Mouse (Mus musculus): ENCODE measurements around the gene Mei4. TPM values are rescaled to one million over a fixed set of nuclear protein-coding genes. Genes with fewer than 3 reads are reported as not detected.

The Mei4 gene
- polyA plus RNA-seq (2015; fragmentation: Nextera tagmentation; extraction: Ambion mirVana): 0.61 and 0.85 TPM in 2 replicates

DNA sequence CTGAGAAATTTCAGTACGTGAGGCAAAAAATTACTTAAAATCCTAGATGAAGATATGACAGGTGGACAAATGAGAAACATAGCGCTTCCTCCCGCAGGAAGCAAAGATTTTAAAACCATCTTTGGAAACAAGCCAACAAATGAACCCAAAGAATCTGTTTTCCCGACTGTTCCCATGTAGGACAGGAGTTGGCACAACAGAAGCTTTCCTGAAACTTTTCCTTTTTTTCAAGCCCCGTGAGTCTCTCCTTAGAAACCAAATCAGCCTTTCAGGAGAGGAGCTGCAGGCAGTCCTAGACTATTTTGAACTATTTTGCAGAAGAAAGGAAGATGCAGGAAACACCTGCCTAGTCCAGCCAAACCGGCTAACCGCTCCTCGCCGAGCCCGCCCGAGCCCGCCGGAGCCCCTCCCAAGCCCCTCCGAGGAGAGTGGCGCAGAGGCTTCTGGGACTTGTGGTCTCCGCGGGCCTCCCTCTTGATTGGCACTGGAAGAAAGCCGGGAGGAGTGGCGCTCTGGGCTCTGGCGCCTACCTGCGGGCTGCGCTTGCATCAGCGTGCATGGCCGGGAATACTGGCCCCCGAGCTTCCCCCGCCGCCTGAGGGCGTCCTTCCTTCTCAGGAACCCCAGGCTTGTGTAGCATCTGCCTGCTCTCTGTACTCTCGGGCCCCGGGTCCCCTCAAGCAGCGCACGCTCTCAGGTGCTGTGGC is at the start of gene Mei4:
Gene Mei4, plus strand, starts transcription at position 490 of the 707 bp plus-strand sequence.
- no peaks in the 10 kb centered on the region for H3K9me3 ChIP-seq
- H3K27me3 ChIP-seq: peaks cover 11% of the 10 kb centered on the region
- H3K4me2 ChIP-seq: peak within 1 kb of the TSS; percentile 77
- H3K36me3 ChIP-seq: no peaks in the 10 kb centered on the region
- ATAC-seq (ENCODE audit: low FRiP score): peak; percentile 99
- H3K4me3 ChIP-seq: peak within 1 kb of the TSS; percentile 58
- WGBS: 5% methylated on average over 32 of the region's 32 CpGs
- H3K4me1 ChIP-seq (replicated peaks): no peaks in the 10 kb centered on the region
- peak within 1 kb of the TSS; percentile 70 for H3K9ac ChIP-seq
- H3K27ac ChIP-seq: no peak within 1 kb of the TSS

DNA sequence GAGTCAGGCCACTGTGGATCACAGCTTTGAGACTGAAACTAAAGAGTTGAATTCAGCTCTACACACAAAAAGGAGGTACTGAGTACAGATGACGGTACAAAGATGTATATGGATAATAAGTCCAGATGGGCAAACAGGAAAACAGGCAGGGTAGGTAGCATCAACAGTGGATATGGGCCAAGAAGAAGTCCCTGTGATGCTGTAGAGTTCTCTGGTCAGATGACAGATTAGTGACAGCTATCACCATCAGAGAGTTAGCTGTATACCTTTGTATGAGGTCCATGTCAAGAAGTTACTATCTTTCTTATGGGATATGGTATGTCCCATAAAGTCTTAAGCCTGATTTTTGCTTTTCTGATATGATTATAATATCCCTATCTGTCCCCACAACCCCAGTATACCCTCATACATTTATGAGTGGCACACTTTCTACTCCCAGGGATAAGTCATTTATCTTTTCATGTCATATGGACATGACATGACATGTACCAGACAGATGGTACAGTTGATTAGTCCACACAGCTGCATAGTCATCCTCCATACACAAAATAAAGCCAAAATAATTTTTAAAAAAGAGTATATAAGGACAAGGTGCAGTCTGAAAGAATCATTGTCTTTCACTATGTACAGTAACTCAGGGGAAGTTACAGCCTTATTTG is 43.6 kb upstream of the Mei4 start:
- H3K9ac ChIP-seq: no peak overlapping the region
- no peak for ATAC-seq (ENCODE audit: low FRiP score)
- no peaks in the 10 kb centered on the region for H3K27me3 ChIP-seq
- no peak overlapping the region for H3K27ac ChIP-seq
- no peak overlapping the region for H3K4me3 ChIP-seq
- 94% methylated on average over 1 of the region's 1 CpGs for WGBS
- no peaks in the 10 kb centered on the region for H3K36me3 ChIP-seq
- no peaks in the 10 kb centered on the region for H3K4me1 ChIP-seq (replicated peaks)
- H3K9me3 ChIP-seq: no peaks in the 10 kb centered on the region
- H3K4me2 ChIP-seq: no peak overlapping the region

DNA sequence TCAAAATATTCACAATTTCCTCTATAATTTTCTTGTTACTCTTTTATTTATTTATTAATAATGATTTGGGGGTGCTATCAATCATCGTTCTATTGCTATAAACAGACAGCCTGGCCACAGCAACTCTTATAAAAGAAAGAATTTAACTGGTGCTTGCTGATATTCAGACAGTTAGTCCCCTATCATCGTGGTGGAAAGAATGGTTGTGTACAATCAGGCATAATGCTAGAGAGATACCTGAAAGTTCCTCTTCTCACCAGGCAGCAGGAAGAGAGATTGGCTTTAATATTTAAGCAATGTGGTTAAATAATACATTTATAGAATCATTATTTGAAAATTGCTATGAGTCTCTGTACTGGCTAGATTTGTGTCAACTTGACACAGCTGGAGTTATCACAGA is 35.9 kb upstream of the Mei4 start:
- H3K4me1 ChIP-seq (replicated peaks): no peaks in the 10 kb centered on the region
- H3K9me3 ChIP-seq: no peaks in the 10 kb centered on the region
- no peak for ATAC-seq (ENCODE audit: low FRiP score)
- WGBS: 86% methylated on average over 2 of the region's 2 CpGs
- no peak overlapping the region for H3K4me3 ChIP-seq
- no peak overlapping the region for H3K27ac ChIP-seq
- H3K36me3 ChIP-seq: no peaks in the 10 kb centered on the region
- no peak overlapping the region for H3K9ac ChIP-seq
- H3K4me2 ChIP-seq: no peak overlapping the region
- H3K27me3 ChIP-seq: no peaks in the 10 kb centered on the region

DNA sequence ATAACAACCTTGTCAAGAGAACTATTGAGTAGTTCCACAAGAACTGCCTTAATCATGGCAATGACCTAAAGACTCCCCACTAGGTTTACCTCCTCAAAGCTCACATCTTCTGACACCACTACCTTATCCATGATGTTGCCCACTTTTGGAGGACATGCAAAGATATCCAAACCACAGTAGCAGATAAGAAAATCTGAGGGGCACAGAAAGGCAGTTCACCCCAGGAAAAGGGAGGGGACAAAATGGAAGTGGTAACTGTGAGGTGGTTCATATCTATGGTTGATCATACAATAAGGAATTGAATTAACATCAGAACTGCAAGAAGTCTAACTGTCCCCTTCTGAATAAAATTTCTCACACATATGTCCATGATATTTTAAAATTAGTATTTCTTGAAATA is 29.4 kb upstream of the Mei4 start:
- Histone ChIP-seq H3K9ac (no peak overlapping the region), H3K27me3 (no peaks in the 10 kb centered on the region), H3K4me1 (replicated peaks) (no peaks in the 10 kb centered on the region), H3K36me3 (no peaks in the 10 kb centered on the region), H3K9me3 (no peaks in the 10 kb centered on the region), H3K4me2 (no peak overlapping the region), H3K4me3 (no peak overlapping the region), H3K27ac (no peak overlapping the region)
- no peak for ATAC-seq (ENCODE audit: low FRiP score)

DNA sequence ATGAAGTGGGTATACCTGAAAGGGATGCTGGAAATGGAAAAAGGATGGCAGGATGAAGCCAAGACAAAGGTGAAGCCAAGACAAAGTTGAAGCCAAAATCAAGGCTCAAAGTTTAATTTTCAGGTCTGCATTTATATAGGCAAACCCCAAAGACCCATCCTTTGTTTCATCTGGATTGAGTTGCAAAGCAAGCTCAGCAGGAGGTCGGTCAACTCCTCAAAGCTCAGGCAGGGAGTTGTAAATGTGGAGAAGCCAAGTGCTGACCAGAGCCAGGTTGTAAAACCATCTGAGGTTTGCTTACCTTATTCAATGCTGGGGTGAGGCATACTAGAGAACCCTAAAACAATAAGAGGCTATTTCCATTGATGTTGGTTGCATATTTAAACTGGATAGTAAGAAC is 4.6 kb upstream of the Mei4 start:
- H3K36me3 ChIP-seq: no peaks in the 10 kb centered on the region
- H3K9me3 ChIP-seq: no peaks in the 10 kb centered on the region
- H3K4me2 ChIP-seq: no peak overlapping the region
- peaks cover 11% of the 10 kb centered on the region for H3K27me3 ChIP-seq
- WGBS: 11% methylated on average over 1 of the region's 1 CpGs
- H3K27ac ChIP-seq: no peak overlapping the region
- no peak overlapping the region for H3K4me3 ChIP-seq
- H3K4me1 ChIP-seq (replicated peaks): no peaks in the 10 kb centered on the region
- H3K9ac ChIP-seq: no peak overlapping the region
- no peak for ATAC-seq (ENCODE audit: low FRiP score)

DNA sequence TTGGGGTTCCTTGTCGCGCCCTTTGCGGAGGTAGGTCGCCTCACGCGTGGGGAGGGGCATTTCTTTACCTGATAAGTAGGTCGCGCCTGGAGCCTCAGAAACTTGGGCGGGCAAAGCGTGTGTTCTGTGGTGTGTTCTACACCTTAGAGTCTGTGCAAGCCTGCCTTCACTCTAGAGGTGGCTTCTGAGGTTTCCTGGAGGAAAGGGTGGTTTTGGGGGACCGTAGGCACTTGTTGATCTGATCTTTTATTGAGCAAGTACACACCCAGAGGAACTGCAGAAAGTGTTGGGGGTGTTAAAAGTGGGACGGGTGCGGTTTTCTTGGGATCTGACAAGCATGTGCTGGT is 391 bp downstream of the Mei4 start:
- 29% methylated on average over 13 of the region's 13 CpGs for WGBS
- no peaks in the 10 kb centered on the region for H3K36me3 ChIP-seq

DNA sequence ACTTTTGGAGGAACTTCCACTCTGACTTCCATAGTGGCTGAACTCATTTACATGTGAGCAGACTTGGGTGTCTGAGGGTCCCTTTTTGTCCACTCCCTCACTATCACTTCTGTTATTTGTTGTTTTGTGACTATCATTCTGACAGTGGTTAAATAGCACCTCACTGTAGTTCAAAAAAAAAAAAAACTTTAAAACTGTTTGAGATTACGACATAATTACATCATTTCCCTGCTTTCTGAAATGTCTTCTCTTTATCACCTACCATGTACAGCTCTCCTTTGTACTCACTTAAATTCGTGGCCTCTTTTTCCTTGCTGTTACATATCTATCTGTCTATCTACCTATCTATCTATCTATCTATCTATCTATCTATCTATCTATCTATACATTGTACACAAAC is 2.6 kb downstream of the Mei4 start:
- no peak for ATAC-seq (ENCODE audit: low FRiP score)
- H3K9ac ChIP-seq: no peak overlapping the region
- H3K27ac ChIP-seq: no peak overlapping the region
- no peaks in the 10 kb centered on the region for H3K4me1 ChIP-seq (replicated peaks)
- no peak overlapping the region for H3K4me3 ChIP-seq
- no peak overlapping the region for H3K4me2 ChIP-seq
- no peaks in the 10 kb centered on the region for H3K36me3 ChIP-seq
- no peaks in the 10 kb centered on the region for H3K9me3 ChIP-seq
- 87% methylated on average over 2 of the region's 2 CpGs for WGBS
- H3K27me3 ChIP-seq: peaks cover 11% of the 10 kb centered on the region

More for the DNA sequence above, 391 bp downstream of the Mei4 start:
- Histone ChIP-seq H3K4me2 (peak overlapping the region; percentile 77), H3K9me3 (no peaks in the 10 kb centered on the region), H3K9ac (peak overlapping the region; percentile 70), H3K4me3 (peak overlapping the region; percentile 58), H3K27ac (no peak overlapping the region), H3K27me3 (peaks cover 11% of the 10 kb centered on the region), H3K4me1 (replicated peaks) (no peaks in the 10 kb centered on the region)
- ATAC-seq (ENCODE audit: low FRiP score): no peak

DNA sequence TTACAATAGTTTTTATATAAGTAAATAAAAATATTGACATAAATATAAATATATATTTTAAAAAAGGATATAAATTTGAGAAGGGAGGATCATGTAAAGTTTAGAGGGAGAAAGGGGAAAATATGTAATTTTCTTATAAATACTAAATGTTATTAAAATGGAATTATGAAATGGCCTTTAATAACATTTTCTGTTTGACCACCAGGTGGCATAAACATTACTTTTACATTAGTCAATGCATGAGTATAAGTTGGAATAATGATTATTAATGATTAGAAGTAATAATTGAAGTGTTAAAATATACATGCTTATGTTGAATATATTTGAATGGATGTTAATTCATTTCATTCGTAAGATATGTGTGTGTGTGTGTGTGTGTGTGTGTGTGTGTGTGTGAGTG is 58.0 kb downstream of the Mei4 start:
- Histone ChIP-seq H3K27ac (no peak overlapping the region), H3K4me3 (no peak overlapping the region), H3K27me3 (no peaks in the 10 kb centered on the region), H3K4me2 (no peak overlapping the region), H3K9ac (no peak overlapping the region), H3K36me3 (no peaks in the 10 kb centered on the region), H3K9me3 (no peaks in the 10 kb centered on the region), H3K4me1 (replicated peaks) (no peaks in the 10 kb centered on the region)
- 86% methylated on average over 1 of the region's 1 CpGs for WGBS
- no peak for ATAC-seq (ENCODE audit: low FRiP score)

DNA sequence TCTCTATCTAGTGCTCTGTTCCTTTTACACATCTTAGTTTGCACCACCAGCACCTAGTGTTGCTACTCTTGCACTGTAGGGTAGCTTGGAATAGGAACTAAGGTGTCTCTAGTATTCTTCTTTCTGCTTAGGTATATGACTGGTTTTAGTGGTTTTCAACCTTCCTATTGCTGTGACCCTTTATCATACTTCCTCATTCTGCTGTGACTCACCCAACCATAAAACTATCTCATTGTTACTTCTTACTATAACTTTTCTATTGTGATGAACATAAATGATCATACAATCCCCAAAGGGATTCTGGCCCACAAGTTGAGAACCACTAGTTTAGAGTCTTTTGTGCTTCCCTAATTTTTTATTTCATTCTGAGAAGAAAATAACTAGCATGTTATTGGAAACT is 61.3 kb downstream of the Mei4 start:
- H3K9ac ChIP-seq: no peak overlapping the region
- no peaks in the 10 kb centered on the region for H3K4me1 ChIP-seq (replicated peaks)
- H3K4me2 ChIP-seq: no peak overlapping the region
- no peak overlapping the region for H3K27ac ChIP-seq
- no peaks in the 10 kb centered on the region for H3K27me3 ChIP-seq
- no peak for ATAC-seq (ENCODE audit: low FRiP score)
- H3K9me3 ChIP-seq: no peaks in the 10 kb centered on the region
- no peaks in the 10 kb centered on the region for H3K36me3 ChIP-seq
- H3K4me3 ChIP-seq: no peak overlapping the region

DNA sequence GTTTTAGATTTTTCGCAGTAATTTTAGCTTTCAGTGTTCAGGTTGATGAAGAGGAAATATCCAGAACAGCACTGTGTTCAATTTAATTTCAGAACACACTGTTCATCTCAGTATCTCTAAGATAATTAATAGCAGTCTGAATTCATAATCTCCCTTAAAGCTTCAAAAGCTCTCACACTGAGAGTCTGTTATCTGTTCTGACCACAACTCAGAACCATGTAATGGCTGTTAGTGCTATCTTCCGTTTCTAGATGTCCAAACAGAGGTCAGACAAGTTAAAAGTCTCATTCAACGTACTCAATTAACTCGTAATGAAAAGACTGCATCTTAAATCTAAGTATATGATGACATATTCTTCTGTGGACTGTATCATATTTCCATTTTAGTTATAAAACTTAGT is 77.1 kb downstream of the Mei4 start:
- Histone ChIP-seq H3K4me1 (replicated peaks) (no peaks in the 10 kb centered on the region), H3K9ac (no peak overlapping the region), H3K4me2 (no peak overlapping the region), H3K4me3 (no peak overlapping the region), H3K36me3 (no peaks in the 10 kb centered on the region), H3K27ac (no peak overlapping the region), H3K9me3 (no peaks in the 10 kb centered on the region), H3K27me3 (no peaks in the 10 kb centered on the region)
- WGBS: 92% methylated on average over 4 of the region's 4 CpGs
- ATAC-seq (ENCODE audit: low FRiP score): no peak

DNA sequence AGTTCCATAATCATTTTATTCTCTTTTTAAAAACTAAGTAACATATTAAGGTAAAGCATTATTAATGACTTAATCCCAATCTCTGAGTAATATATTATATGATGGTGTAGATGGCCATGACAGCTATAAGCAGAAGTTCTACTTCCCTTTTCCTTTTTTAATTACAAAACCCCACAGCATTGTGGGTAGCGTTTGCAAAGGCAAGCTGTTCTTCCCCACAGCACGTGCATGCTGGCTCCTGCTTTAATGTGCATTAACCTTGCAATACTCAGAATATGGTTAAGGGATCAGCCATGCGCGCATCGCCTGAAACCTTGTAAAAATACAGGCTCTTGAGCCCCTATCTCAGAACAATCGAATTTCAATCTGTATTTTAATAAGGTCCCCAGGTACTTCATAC is 82.2 kb downstream of the Mei4 start:
- Histone ChIP-seq H3K4me3 (no peak overlapping the region), H3K9ac (no peak overlapping the region), H3K4me2 (no peak overlapping the region), H3K36me3 (no peaks in the 10 kb centered on the region), H3K27me3 (no peaks in the 10 kb centered on the region), H3K27ac (no peak overlapping the region), H3K4me1 (replicated peaks) (no peaks in the 10 kb centered on the region), H3K9me3 (no peaks in the 10 kb centered on the region)
- 77% methylated on average over 6 of the region's 6 CpGs for WGBS
- ATAC-seq (ENCODE audit: low FRiP score): no peak

DNA sequence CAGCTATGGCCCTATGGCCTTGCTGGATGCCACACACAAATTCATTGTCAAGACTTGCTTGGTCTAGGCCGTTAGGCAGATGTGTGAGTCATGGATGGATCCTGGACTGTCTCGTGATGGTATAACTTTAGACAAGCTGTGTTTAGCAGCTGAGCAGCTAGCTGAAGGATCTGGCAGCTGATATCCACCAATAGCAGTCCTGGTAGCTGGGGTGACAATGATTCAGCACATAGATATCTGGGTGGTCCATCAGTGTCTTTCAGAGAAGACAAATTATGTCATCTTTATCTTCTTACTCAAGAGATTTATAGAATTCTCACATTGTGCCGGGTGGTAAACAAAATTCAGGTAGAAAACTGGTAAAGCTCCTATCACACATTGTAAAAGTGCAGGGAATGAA is 93.4 kb downstream of the Mei4 start:
- no peaks in the 10 kb centered on the region for H3K4me1 ChIP-seq (replicated peaks)

DNA sequence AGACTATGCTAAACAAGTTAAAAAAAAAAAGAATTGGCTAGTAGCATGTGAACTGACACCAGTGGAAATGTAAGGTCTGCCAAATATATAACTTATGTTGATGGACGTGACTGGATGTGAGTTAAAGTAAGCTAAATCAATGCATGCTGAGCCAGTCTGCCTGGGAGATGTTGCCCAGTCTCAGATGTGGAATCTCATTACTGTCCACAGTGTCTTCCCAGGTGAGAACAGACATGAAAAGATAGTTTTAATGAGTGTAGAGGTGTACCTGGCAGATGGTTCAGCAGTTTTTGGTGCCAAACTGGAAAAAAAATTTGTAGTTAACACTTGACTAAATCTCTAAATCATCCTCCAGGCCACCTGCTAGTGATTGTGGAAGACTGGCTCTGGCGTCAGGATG is 94.4 kb downstream of the Mei4 start:
- H3K4me3 ChIP-seq: no peak overlapping the region
- no peak overlapping the region for H3K9ac ChIP-seq
- no peak overlapping the region for H3K27ac ChIP-seq
- no peak overlapping the region for H3K4me2 ChIP-seq
- no peaks in the 10 kb centered on the region for H3K9me3 ChIP-seq
- ATAC-seq (ENCODE audit: low FRiP score): no peak
- H3K4me1 ChIP-seq (replicated peaks): no peaks in the 10 kb centered on the region
- no peaks in the 10 kb centered on the region for H3K36me3 ChIP-seq
- H3K27me3 ChIP-seq: no peaks in the 10 kb centered on the region
- WGBS: 80% methylated on average over 2 of the region's 2 CpGs

More for the DNA sequence above, 93.4 kb downstream of the Mei4 start:
- no peaks in the 10 kb centered on the region for H3K27me3 ChIP-seq
- no peaks in the 10 kb centered on the region for H3K9me3 ChIP-seq
- no peak overlapping the region for H3K4me3 ChIP-seq
- no peak for ATAC-seq (ENCODE audit: low FRiP score)
- no peaks in the 10 kb centered on the region for H3K36me3 ChIP-seq
- no peak overlapping the region for H3K27ac ChIP-seq
- 87% methylated on average over 3 of the region's 3 CpGs for WGBS
- H3K9ac ChIP-seq: no peak overlapping the region
- no peak overlapping the region for H3K4me2 ChIP-seq

All from hindbrain, embryonic 13.5 days (tissue).